Mouse (Mus musculus) ES-Bruce4 (cell line): Measurements from ENCODE around the gene Arl15.

Source experiments
- CTCF ChIP-seq: IDR thresholded peaks from one replicate; pipeline ENCODE4 v1.8.1; 2011; ENCODE audit warnings: low read depth, low read length
- EP300 ChIP-seq: IDR thresholded peaks from 2 replicates; pipeline ENCODE4 v1.6.1; 2011; ENCODE audit warnings: low read depth, low read length; ENCODE audit not compliant: insufficient read depth
- POLR2A ChIP-seq: IDR thresholded peaks from one replicate; pipeline ENCODE4 v1.8.1; 2011; ENCODE audit warnings: low read length; ENCODE audit not compliant: insufficient read depth

- TF ChIP-seq CTCF (no peak), POLR2A (no peak), EP300 (no peak)
Measured at GRCm38 (mm10) chr13:113811141-113811540, 16.8 kb downstream of the Arl15 start.
